Mouse (Mus musculus): ENCODE measurements around the gene Lmx1a.

Gene Lmx1a

DNA sequence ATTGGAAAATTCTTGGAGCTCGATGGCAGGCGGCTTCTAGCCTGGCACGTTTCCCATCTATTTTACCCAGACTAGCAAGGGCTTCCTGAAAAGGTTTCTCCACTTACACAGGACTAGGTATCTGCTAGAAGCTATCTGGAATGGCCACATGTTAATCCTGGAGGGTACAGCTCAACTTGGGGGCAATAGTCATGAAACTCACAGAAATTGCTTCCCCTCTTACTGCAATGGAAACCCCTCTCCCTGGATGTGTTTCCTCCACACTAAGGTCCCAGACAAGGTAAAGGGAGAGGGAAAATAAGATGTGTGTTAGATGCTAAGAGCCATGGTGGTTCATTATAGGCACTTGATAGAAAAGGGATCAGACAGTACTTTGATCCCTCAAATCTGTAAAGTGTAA, 5.7 kb downstream of the Lmx1a start:
- DNase-seq (ENCODE audit: low spot score): no peak

DNA sequence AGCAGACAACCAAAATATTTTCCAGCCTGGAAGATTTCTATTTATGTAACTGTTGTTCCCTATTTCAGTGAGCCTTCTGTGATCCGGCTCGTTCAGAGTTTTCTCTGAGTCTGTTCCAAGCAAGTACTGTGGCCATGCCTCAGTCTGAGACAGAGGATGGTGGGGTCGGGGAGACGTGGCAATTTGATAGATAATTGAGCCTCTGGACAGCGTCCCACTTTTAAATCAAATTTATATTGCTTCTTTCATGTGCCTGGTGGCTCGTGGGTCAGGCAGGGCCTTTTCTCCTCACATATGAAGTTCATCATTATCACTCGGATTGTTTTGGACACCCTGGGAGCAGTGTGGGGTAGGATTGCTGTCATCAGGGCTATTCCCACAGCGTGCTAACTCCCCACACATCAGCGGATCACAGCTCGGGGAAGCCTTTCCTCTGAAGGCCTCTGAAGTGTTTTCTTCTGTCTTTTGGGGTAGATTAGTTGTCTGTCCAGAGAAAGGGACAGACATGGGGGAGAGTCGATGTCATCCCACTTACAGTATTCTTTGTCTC, 6.9 kb downstream of the Lmx1a start:
- no peak for DNase-seq (ENCODE audit: low spot score)

DNA sequence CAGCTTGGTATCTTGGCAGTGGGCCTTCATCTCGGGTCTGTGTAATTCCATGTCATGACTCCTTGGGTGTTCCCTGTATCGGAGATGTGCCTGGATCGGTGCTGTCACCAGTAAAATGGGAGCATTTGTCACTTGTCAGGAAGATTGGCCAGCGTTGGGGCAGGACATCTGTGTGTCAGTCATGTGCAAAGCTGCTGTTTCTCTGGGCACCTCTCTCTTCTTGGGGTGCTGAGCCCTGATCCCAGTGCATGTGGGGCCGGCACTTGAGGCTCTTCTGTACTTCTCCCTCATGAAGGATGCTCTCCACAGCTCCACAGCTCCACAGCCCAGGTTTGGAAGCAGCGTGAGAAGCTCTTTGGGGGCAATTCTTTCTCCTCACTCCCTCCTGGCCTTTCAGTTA, 10.7 kb downstream of the Lmx1a start:
- no peak for DNase-seq (ENCODE audit: low spot score)

DNA sequence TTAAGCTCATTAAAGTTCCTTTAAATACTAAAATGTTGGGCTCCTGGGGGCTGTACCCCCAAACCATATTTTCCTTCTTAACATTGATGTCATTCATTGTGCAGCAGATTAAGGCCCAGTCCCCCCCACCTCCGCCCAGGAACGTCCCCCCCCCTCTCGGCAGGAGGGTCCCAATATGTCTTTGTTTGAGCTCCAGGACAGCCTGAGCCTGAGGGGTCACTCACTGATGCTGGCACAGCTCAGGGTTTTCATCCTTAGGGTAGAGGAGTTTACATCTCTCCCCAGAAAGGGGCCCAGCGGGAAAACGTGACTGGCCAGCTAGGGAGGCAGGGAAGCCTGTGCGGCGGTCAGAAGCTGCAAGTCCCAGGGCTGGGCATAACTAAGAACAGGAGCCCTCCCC, 11.2 kb downstream of the Lmx1a start:
- DNase-seq (ENCODE audit: low spot score): no peak

DNA sequence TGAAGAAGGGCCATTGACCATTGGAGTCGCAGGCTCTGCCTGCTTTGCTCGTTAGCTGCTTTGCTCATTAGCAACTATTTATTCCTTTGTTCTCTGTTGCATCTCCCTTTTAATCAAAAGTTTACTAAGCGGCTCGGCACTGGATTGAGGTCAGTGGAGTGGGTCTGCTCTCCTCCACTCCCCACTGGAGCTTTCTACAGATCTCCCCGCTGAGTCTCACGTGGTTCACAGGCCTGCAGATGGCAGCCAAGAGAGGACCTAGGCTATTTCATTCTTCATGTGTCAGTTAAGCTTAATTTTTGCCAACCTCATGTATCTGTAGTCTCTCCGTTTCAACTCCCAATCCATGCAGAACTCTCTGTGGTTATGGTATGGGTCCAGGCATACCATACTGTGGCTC, 16.5 kb downstream of the Lmx1a start:
- DNase-seq (ENCODE audit: low spot score): no peak

DNA sequence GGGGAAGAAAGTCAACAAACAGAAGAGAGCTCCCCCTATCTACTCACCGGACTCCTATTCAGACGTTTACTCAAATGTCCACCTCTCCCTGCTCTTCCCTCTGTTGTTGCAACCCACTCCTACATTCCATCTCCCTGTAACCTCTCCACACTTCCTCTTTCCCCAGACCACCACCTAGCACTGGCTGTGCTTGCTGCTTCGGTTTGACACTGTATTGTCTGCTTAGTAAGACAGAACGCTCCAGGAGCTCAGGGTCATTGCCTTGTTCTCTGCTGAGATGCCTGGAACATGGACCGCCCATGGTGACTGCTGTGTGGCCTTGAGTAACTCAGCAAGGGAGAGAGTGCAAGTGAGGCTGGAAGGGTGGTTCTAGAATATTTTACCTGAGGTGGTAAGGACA, 19.7 kb downstream of the Lmx1a start:
- DNase-seq (ENCODE audit: low spot score): no peak

DNA sequence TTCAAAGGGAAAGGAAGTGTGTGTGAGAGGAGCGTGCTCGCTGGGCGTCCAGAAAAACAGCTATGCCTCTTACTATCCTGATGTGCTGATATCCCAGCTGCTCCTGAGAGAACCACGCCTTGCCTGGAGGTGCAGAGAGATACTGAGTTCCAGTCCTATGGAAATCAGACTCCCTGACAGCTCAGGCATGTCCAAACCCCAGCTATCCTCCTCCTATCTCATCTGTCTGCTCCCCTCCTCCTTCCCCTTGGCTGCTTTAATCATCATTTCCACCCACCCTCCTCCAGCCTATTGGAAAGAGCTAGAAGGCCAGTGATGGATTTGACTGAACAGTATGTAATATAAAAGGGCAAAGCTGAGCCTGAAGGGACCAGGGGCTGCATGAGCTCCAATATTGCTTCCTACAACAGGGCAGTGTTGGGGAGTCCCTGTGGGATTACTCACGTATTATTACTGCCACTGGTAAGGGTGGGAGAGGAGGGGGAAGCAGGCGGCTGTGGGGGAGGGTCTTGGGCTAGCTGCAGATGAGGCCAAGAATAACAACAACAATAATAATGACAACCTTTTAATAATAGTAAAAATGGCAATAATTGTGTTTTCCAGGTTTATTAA, 26.8 kb downstream of the Lmx1a start:
- no peak for DNase-seq (ENCODE audit: low spot score)

DNA sequence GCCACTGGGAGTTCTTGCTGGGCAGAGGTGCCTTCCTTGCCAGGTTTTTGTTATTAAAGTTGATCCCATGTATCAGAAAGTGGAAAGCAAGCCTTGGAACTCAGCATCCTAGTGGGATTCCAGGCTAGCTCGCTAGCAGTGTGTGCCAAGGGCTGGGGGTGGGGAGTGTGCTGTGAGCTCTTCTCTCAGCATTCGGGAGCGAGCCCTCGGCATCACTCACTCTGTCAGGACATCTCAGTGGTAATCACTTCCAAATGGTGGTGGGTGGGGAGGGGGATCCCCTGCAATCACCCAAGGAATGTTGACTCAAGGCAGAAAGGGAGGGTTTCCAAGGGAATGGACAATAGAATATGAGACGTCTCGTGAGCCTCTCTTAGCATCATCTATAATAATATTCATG, 45.4 kb downstream of the Lmx1a start:
- no peak for DNase-seq (ENCODE audit: low spot score)

DNA sequence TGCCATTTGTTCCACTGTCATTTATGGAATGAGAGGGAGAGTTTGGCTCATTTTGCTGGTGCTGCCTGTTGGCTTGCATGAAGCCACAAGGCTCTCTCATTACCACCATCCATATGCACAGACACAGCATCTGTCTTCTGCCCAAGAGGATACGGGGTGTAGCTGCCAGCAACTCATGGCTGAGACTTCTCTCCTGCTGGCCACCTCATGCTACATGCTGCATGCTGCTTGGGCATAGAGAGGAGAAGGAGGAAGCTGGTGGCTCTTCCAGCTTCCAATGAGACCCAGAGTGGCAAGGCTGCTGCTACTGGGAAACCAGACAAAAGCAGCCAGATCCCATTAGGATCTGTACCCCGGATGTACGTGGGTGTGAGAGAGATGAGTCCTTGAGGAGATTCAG, 47.8 kb downstream of the Lmx1a start:
- no peak for DNase-seq (ENCODE audit: low spot score)

DNA sequence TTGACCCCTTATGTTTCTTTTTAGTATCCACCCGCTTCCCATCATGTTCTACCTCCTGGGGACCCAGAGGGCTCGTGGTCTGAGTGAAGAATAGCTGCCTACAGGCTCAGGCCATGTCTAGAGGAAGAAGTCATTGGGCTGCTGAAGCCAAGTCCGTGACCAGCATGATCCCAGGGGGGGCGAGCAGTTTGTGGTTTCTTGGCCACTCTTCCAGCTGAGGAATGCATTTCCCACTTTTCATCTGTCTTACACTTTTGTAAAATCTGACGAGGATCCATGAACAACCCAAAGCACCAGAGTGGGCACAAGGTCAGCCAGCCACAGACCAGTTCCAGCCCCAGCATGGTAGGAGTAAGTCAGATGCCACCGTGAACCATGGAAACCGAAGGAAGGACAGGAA, 50.2 kb downstream of the Lmx1a start:
- DNase-seq (ENCODE audit: low spot score): no peak

DNA sequence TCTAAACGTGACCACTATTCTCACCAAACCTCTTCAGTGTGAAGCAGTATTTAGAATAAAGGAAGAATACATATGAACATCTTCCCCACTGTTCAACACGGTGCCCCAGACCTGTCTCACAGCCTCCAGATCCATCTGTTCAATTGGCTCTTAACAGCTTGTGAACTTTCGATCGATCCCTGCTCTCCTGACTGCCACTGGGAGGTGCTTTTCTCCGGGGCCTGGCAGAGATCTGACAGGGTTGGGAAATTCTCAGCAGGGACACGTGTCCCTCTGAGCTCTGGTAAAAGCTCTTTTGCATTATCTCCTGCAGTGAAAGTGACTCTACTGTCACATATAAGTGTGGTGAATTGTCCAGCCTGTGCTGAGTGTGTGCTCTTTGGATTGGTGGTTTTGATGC, 57.6 kb downstream of the Lmx1a start:
- DNase-seq (ENCODE audit: low spot score): no peak

DNA sequence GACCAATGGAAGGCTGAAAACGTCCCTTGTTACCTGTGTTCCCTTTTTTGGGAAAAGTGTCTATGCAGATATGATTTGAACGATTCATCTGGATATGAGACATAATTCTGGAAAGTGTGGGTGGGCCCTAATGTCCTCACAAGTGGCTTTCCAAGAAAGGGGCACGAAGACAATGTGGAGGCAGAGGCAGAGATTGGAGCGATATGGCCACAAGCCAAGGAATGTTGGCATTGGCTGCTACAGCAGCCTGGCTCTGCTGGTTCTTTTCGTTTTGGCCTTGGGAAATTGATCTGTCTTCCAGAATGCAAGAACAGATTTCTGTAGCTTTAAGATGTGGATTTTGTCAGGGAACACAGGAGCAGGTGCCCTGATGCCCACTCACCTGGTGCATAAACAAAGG, 63.6 kb downstream of the Lmx1a start:
- DNase-seq (ENCODE audit: low spot score): no peak

DNA sequence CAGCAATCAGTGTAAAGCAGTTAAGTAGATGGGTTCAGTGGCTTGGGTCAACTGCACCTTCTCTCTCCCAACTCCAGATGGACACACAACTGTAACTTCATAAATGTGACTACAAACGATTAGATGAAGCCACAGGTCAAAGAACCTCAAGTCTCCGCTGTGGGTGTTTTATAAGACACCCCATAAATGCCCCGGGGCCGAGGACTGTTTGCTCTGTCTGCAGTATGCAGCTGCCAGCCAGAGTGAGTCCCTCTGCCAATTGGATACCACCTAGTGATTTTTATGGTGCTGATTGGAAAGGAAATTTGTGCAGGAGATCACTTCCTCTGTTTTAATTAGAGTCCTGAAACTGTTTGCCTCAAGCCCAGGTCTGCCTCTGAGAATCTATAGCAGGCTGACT, 65.0 kb downstream of the Lmx1a start:
- no peak for DNase-seq (ENCODE audit: low spot score)

DNA sequence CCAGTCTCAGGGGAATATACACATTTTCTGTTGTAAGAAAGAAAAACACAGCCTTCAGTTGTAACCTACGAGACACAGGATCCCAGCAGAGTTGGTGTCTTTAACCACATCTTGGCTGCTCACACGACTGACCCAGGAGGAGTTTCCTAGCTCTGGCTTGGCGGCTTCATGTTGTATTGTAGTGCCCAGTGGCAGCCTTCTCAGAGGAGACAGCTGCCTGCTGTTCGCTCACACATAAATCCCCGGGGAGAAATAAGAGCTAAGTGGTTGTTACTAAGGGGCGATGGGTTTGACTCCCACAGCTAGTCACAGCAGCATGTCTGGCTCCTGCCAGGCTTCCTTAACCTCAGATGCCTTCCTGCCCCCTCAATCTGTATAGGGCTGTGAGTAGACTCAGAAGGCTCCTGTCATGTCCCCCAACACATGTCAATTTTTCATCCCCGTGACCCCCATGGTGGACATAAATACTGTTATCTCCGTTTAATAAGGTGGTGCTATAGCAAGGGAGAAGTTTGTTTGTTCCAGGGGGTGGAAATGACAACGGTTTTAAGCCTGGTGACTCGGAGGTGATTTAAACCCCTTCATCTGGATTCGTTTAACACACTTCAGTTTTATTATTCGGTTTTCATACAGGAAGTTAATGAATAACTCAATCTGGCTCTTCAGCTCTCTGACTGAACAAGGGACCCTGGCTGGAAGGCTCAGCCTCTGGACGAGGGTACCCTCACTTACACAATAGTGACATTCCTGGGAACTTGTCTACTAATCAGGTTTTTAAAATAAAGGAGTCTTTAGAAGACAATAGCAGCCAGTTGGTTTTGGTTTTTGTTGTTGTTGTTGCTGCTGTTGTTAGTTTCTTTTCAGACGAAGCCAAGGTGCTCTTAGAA, 65.8 kb downstream of the Lmx1a start:
- DNase-seq (ENCODE audit: low spot score): no peak

DNA sequence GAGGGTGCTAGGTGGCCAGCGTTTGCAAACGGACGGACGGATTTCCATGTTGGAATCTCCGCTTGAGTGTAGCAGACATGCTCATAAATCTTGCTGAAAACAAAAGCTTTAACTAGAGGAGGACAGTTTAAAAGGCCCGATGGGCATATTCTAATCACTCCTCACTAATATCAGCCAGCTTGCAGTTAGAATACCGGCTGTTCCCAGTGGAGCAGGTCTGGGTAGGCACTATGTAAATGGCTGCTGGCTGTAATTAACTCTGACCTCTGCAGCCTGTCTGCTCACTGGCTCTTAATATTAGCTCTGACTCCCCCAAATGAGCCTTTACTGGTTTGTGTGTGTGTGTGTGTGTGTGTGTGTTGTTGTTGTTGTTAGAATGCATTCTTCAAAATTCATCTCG, 69.2 kb downstream of the Lmx1a start:
- no peak for DNase-seq (ENCODE audit: low spot score)

DNA sequence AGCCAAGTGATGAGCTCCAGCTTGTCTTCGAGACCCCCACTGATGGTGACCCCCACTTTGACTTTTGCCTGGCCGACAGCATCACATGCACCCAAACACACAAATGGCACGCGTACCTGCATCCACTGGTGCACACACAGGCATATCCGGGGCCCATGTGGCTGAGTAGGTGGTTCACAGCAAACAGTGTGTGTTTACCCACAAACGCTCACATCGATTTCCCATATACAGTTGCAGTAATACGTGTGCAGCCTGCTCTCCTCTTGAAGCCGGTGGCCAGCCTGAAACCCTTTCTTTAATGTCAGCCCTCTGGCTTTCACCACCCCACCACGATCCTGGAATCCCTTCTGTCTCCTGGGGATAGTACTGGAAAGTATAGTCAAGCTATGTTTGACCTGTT, 71.3 kb downstream of the Lmx1a start:
- DNase-seq (ENCODE audit: low spot score): no peak

DNA sequence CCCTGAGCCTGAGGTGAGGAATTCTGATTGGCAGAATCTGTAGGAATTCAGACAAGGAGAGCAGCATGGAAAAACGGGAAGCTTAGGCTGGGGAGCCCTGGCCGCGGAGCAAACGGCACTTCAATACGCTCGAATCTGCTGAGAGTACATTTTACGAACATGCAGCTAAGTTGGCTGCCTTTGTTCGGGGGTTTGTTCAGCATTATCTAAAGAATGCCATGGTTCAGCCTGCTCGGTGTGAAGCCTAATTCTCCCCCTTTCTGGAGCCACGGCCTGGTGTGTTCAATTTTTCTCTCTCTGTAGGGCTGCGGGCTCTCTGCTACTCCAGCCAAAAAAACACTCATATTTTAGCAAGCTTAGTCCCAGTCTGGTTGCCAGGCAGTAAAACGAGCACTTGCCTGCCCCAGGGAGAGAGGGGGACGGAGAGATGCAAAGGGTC, 72.8 kb downstream of the Lmx1a start:
- DNase-seq (ENCODE audit: low spot score): no peak

DNA sequence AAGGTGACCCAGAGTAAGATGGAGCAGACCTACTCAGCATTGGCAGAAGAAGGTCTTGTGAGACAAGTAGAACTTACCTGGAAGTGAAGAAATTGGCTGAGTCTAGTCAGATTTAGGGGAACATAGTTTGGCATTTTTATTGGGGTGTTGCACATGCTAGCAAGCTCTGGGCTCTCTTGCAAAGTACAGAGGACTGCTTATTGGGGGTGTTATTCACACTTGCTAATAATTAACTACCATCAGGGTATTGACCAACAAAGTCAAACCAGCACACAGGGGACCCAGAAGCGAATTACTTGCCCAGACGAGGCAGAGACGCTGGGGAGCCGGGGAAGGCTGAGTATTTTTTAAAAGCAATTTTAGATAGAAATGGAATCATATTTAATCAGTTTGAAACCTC, 77.6 kb downstream of the Lmx1a start:
- DNase-seq (ENCODE audit: low spot score): no peak

DNA sequence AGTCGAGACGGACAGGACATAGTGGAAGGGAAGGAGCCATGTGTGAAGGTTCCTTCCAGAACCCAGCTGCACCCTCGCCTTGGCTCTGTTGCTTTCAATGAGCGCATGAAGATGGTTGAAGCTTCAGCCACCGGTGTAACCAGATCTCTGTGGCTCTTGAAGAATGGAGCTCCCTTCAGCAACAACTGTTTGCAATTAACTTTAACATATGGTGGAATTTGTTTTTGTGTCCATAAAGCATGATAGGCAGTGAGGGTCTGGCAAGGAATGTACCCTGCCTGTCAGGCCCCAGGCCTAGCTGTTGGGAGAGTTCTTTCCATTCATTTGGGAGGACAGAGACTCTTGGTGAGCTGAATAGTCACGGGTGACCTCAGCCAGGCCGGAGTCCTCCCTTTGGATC, 81.4 kb downstream of the Lmx1a start:
- DNase-seq (ENCODE audit: low spot score): no peak

DNA sequence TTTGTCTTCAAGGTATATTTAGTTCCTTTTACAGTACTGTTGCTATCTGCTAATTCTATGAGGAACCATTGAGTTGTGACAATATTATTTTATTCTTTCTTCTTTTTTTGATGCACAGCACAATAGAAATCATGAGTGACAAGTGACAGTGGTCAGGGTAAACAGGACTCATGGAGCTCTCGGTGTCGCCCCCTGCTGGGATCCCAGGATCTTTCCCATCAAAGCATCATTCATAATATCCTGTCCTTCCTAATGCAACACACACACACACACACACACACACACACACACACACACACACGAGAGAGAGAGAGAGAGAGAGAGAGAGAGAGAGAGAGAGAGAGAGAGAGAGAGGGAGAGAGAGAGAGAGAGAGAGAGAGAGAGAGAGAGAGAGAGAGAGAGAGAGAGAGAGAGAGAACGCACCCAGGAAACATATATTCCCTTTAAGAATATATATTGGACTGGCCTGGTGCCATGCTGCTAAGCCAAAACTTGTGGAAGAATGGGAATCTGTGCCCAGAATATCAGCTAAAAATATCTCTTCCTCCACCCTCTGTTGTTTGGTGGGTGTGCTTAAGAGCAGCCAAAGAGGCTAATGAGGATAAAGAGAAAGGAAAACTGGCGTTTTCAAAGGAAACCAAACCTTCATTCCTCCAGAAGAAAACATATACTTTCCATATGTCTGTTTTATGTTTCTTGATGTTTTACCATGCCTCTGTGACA, 90.9 kb downstream of the Lmx1a start:
- no peak for DNase-seq (ENCODE audit: low spot score)

DNA sequence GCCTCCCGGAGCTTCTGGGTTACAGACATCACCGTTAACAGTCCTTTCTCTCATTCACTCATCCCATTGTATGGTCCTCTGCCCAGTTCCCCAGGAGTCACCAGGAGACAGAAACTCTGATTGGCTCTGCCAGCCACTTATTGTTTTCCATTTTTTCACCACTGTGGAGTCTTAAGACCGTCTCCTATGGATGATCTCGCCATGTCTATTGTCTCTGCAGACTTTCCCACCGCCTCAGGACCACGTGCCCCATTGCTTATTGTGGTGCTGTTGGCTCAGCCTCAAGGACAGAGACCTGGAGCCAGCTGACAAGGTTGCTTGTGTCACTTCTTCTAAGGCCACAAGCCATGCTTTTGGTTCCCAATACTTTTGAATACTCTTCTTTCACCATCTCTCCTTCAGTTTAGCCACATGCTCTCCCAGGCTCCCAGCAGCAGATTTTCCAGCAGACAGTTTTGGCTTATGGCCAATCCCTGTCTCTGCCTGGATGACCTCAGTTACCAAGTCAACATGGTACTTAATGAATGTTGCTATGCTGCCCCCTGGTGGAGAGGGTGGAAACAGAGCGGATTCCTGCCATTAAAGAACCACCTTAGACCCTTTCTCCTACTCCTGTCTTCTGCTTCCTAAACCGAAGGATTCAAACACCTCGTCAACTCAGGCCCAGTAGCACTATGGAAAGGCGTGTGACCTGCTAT, 92.9 kb downstream of the Lmx1a start:
- peak; percentile 36 for DNase-seq (ENCODE audit: low spot score)

DNA sequence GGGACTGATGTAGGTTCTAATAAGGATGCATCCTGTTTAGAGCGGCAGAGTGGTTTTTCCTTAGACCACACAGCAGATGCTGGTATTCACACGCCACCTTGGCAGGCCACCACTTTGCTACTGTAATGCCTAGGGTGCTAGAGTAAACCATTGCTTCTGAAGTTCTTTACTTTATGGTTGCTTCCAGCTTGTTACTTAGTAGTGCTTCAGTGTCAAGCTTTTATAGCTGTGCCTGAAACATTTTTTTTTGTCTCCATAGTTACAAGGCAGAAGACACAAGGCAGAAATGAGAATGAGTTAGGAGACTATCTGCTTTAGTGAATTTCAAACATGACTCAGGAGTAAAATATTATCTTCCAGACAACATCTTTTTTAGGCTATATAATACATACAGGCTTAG, 95.0 kb downstream of the Lmx1a start:
- DNase-seq (ENCODE audit: low spot score): no peak

Measured in MN1 (cell line).